Mouse (Mus musculus) erythroid progenitor cell, adult 5-6 weeks (primary cell): Measurements from ENCODE around the gene Miip. TPM values are rescaled to one million over a fixed set of nuclear protein-coding genes. Genes with fewer than 3 reads are reported as not detected.

Experiments
- total RNA-seq, 2 experiments: library from RNA; stranded (forward) in 1 of 2; stranded (reverse) in 1 of 2; fragments of 150-400 nt in 1 of 2; fragments of 186-747, 209-891 nt in 1 of 2; gene quantifications; 2 replicates each; pipeline versions ENCODE4 v1.2.3 to v1.2.4; 2015 to 2017; ENCODE audit warnings: low replicate concordance in 2 of 2

Miip gene
- total RNA-seq, 2 experiments from 2014 or later: 134 to 165 TPM

Other genes starting within 250 kb of the Miip start
- gene Zfp979, start 226.3 kb downstream of the Miip start, total RNA-seq (2015; ENCODE audit: low replicate concordance): not detected in 2 replicates
- gene Zfp979, start 226.3 kb downstream of the Miip start, total RNA-seq (2017; ENCODE audit: low replicate concordance): not detected in 2 replicates
- not detected in 2 replicates for gene Zfp534, start 166.3 kb downstream of the Miip start, total RNA-seq (2015; ENCODE audit: low replicate concordance)
- gene Zfp534, start 166.3 kb downstream of the Miip start, total RNA-seq (2017; ENCODE audit: low replicate concordance): not detected in 2 replicates
- gene Zfp984, start 59.0 kb downstream of the Miip start, total RNA-seq (2015; ENCODE audit: low replicate concordance): 7.2 and 20.1 TPM in 2 replicates
- 6.8 and 12.9 TPM in 2 replicates for gene Zfp984, start 59.0 kb downstream of the Miip start, total RNA-seq (2017; ENCODE audit: low replicate concordance)
- gene Zfp933, start 20.4 kb downstream of the Miip start, total RNA-seq (2015; ENCODE audit: low replicate concordance): 0.84 and 3.2 TPM in 2 replicates
- 0.98 and 3.0 TPM in 2 replicates for gene Zfp933, start 20.4 kb downstream of the Miip start, total RNA-seq (2017; ENCODE audit: low replicate concordance)
- 16.8 and 35.3 TPM in 2 replicates for gene Fv1, start 163 bp upstream of the Miip start, total RNA-seq (2015; ENCODE audit: low replicate concordance)
- gene Fv1, start 163 bp upstream of the Miip start, total RNA-seq (2017; ENCODE audit: low replicate concordance): 29.4 and 35.8 TPM in 2 replicates
- 15.1 and 18.0 TPM in 2 replicates for gene Mfn2, start 35.9 kb upstream of the Miip start, total RNA-seq (2015; ENCODE audit: low replicate concordance)
- gene Mfn2, start 35.9 kb upstream of the Miip start, total RNA-seq (2017; ENCODE audit: low replicate concordance): 6.8 and 17.8 TPM in 2 replicates
- 3.6 and 5.9 TPM in 2 replicates for gene Plod1, start 68.0 kb upstream of the Miip start, total RNA-seq (2015; ENCODE audit: low replicate concordance)
- 4.8 and 5.5 TPM in 2 replicates for gene Plod1, start 68.0 kb upstream of the Miip start, total RNA-seq (2017; ENCODE audit: low replicate concordance)
- gene 2510039O18Rik, start 72.1 kb upstream of the Miip start, total RNA-seq (2015; ENCODE audit: low replicate concordance): 19.3 and 20.5 TPM in 2 replicates
- gene 2510039O18Rik, start 72.1 kb upstream of the Miip start, total RNA-seq (2017; ENCODE audit: low replicate concordance): 17.7 and 18.9 TPM in 2 replicates
- not detected in 2 replicates for gene Nppb, start 117.0 kb upstream of the Miip start, total RNA-seq (2015; ENCODE audit: low replicate concordance)
- not detected in 2 replicates for gene Nppb, start 117.0 kb upstream of the Miip start, total RNA-seq (2017; ENCODE audit: low replicate concordance)
- gene Nppa, start 131.9 kb upstream of the Miip start, total RNA-seq (2015; ENCODE audit: low replicate concordance): not detected in 2 replicates
- gene Nppa, start 131.9 kb upstream of the Miip start, total RNA-seq (2017; ENCODE audit: low replicate concordance): not detected in 2 replicates
- gene Clcn6, start 170.0 kb upstream of the Miip start, total RNA-seq (2015; ENCODE audit: low replicate concordance): 1.3 and 2.5 TPM in 2 replicates
- 1.7 and 2.7 TPM in 2 replicates for gene Clcn6, start 170.0 kb upstream of the Miip start, total RNA-seq (2017; ENCODE audit: low replicate concordance)
- 5.8 and 8.0 TPM in 2 replicates for gene Mthfr, start 170.3 kb upstream of the Miip start, total RNA-seq (2015; ENCODE audit: low replicate concordance)
- 2.0 and 7.1 TPM in 2 replicates for gene Mthfr, start 170.3 kb upstream of the Miip start, total RNA-seq (2017; ENCODE audit: low replicate concordance)
- gene Agtrap, start 219.2 kb upstream of the Miip start, total RNA-seq (2015; ENCODE audit: low replicate concordance): 4.6 and 5.8 TPM in 2 replicates
- 3.6 and 4.1 TPM in 2 replicates for gene Agtrap, start 219.2 kb upstream of the Miip start, total RNA-seq (2017; ENCODE audit: low replicate concordance)